14 mouse cellular contexts compared by ENCODE assay signal in the genomic region with DNA sequence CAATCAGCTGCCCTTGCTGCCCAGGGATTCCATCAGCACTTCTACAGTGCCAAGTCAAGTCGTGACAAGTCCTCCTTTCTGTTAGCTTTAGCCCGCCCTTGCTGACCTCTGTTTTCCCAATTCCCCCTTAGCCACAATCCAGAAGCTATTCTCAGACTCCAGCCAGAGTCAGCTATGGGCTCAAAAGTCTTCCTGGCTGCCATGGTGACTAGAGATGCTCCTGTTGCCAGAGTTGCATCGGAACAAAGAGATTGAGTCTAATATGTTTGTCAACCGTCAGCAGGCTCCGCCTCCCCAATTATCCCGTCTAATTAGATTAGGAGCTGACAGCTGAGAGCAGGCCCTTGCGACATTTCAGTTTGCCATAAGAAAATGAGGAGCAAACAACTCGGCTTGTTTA.
A peak's percentile ranks its signal among the peaks of the same experiment; 100 is the strongest.
DNase-seq lines count a peak whose midpoint lies in the region; ATAC-seq and TF ChIP-seq lines count a peak whose summit lies in the region.
"Had no signal": no experiment of that assay in that cellular context is flagged by ENCODE, and none has a peak within 500 bp of the region (broad histone marks: within the 10 kb centered on the region; RNA-seq: fewer than 3 reads in every experiment).

No protein-coding gene starts in this region.

- intact Hi-C loops in heart, adult 2 months (cut with DNase I), result loop anchor here (10.0 kb wide), 1 partner anchor 95 kb away; no protein-coding TSS in a partner anchor

- 57% methylated on average over 8 of the region's 8 CpGs for WGBS in heart, embryonic 11.5 days (ENCODE audit: insufficient replicate concordance)
- WGBS in forebrain, embryonic 16.5 days, result 7% methylated on average over 8 of the region's 8 CpGs
- 18% methylated on average over 8 of the region's 8 CpGs for WGBS in midbrain, embryonic 13.5 days
- 83% methylated on average over 8 of the region's 8 CpGs for whole genome bisulfite sequencing in thymus, adult 2 months
- WGBS in heart, adult 2 months, result 57% methylated on average over 8 of the region's 8 CpGs

- no peaks in the 10 kb centered on the region for H3K4me1 ChIP-seq in heart, embryonic 11.5 days (ENCODE audit: control insufficient read depth, insufficient read depth, low read length)
- peaks cover 10% of the 10 kb centered on the region for H3K4me1 ChIP-seq in forebrain, embryonic 16.5 days (replicated peaks; ENCODE audit: control insufficient read depth, insufficient read depth, low read length)
- peaks cover 8% of the 10 kb centered on the region for H3K4me1 ChIP-seq in midbrain, embryonic 13.5 days (replicated peaks)
- no peaks in the 10 kb centered on the region for H3K4me1 ChIP-seq in thymus, adult 2 months (replicated peaks; ENCODE audit: control insufficient read depth, insufficient read depth, low read length)
- no peaks in the 10 kb centered on the region; the same call in 1 of the 2 replicates for H3K4me1 ChIP-seq in heart, adult 2 months (ENCODE audit: control insufficient read depth, insufficient read depth, low read length)
- H3K4me1 ChIP-seq: liver, embryonic 12.5 days had no signal

- no peak overlapping the region for H3K4me3 ChIP-seq in heart, embryonic 11.5 days (ENCODE audit: low read depth, low read length)
- no peak overlapping the region for H3K4me3 ChIP-seq in forebrain, embryonic 16.5 days (replicated peaks; ENCODE audit: low read length)
- H3K4me3 ChIP-seq in midbrain, embryonic 13.5 days (replicated peaks), result no peak overlapping the region
- no peak overlapping the region for H3K4me3 ChIP-seq in thymus, adult 2 months (ENCODE audit: control insufficient read depth, insufficient read depth, low read length)
- H3K4me3 ChIP-seq in heart, adult 2 months, result no peak overlapping the region
- H3K4me3 ChIP-seq: liver, embryonic 12.5 days; midbrain, embryonic 12.5 days had no signal

- H3K36me3 ChIP-seq in heart, embryonic 11.5 days (ENCODE audit: control insufficient read depth, insufficient read depth, low read length), result no peaks in the 10 kb centered on the region
- no peaks in the 10 kb centered on the region for H3K36me3 ChIP-seq in forebrain, embryonic 16.5 days (ENCODE audit: control insufficient read depth, insufficient read depth)
- H3K36me3 ChIP-seq in midbrain, embryonic 13.5 days, result no peaks in the 10 kb centered on the region
- H3K36me3 ChIP-seq in thymus, adult 2 months (ENCODE audit: control insufficient read depth, insufficient read depth, low read length), result no peaks in the 10 kb centered on the region
- H3K36me3 ChIP-seq in heart, adult 2 months (ENCODE audit: control insufficient read depth, insufficient read depth, low read length), result no peaks in the 10 kb centered on the region
- H3K36me3 ChIP-seq: G1E; liver, embryonic 12.5 days; midbrain, embryonic 12.5 days had no signal

- no peak overlapping the region for H3K27ac ChIP-seq in heart, embryonic 11.5 days (ENCODE audit: low read depth, low read length)
- H3K27ac ChIP-seq in forebrain, embryonic 16.5 days (ENCODE audit: low read length), result peak overlapping the region; percentile 1; the same call in 1 of the 2 replicates
- no peak overlapping the region for H3K27ac ChIP-seq in midbrain, embryonic 13.5 days
- H3K27ac ChIP-seq in thymus, adult 2 months (ENCODE audit: control insufficient read depth, insufficient read depth, low read length), result no peak overlapping the region
- H3K27ac ChIP-seq in heart, adult 2 months, result no peak overlapping the region
- H3K27ac ChIP-seq: liver, embryonic 12.5 days; midbrain, embryonic 12.5 days had no signal

- TF ChIP-seq CTCF in thymus, adult 2 months (IDR thresholded peaks at IDR 0.05; ENCODE audit: borderline replicate concordance, control insufficient read depth, extremely low read depth, insufficient read depth, low read length, poor library complexity), result no peak
- TF ChIP-seq CTCF in heart, adult 2 months (IDR thresholded peaks at IDR 0.05), result no peak

- H3K79me2 ChIP-seq in heart, adult 2 months (replicated peaks; ENCODE audit: control insufficient read depth, insufficient read depth, low read length), result no peaks in the 10 kb centered on the region

- TF ChIP-seq POLR2A in thymus, adult 2 months (IDR thresholded peaks at IDR 0.05; ENCODE audit: control insufficient read depth, extremely low read depth, insufficient read depth, low read length, poor library complexity), result no peak
- no peak for TF ChIP-seq POLR2A in heart, adult 2 months (IDR thresholded peaks at IDR 0.05; ENCODE audit: insufficient read depth, low read depth, low read length)

- no peaks in the 10 kb centered on the region for H3K9me3 ChIP-seq in heart, embryonic 11.5 days (replicated peaks; ENCODE audit: control insufficient read depth, low read length)
- no peaks in the 10 kb centered on the region for H3K9me3 ChIP-seq in forebrain, embryonic 16.5 days (ENCODE audit: control insufficient read depth, low read length)
- no peaks in the 10 kb centered on the region for H3K9me3 ChIP-seq in midbrain, embryonic 13.5 days
- H3K9me3 ChIP-seq: midbrain, embryonic 12.5 days had no signal

- TF ChIP-seq EP300 in heart, adult 2 months (IDR thresholded peaks at IDR 0.05; ENCODE audit: insufficient read depth, low read depth, low read length), result no peak

- H3K9ac ChIP-seq in heart, embryonic 11.5 days (ENCODE audit: low read depth, low read length), result no peak overlapping the region
- no peak overlapping the region for H3K9ac ChIP-seq in forebrain, embryonic 16.5 days (replicated peaks; ENCODE audit: low read depth, low read length)
- no peak overlapping the region for H3K9ac ChIP-seq in midbrain, embryonic 13.5 days (replicated peaks)
- no peak overlapping the region for H3K9ac ChIP-seq in heart, adult 2 months (ENCODE audit: low read depth, low read length)
- H3K9ac ChIP-seq: liver, embryonic 12.5 days; midbrain, embryonic 12.5 days had no signal

- ATAC-seq in heart, embryonic 11.5 days (replicated peaks; ENCODE audit: insufficient number of reproducible peaks, low FRiP score, low TSS enrichment), result no peak
- ATAC-seq in forebrain, embryonic 16.5 days, result peak; percentile 91
- ATAC-seq in midbrain, embryonic 13.5 days, result peak; percentile 68; the same call in 1 of the 2 replicates
- ATAC-seq: liver, embryonic 12.5 days had no signal

- H3K4me2 ChIP-seq in heart, embryonic 11.5 days, result no peak overlapping the region
- H3K4me2 ChIP-seq in forebrain, embryonic 16.5 days (ENCODE audit: low read length), result peak overlapping the region; percentile 22; the same call in 1 of the 2 replicates
- no peak overlapping the region for H3K4me2 ChIP-seq in midbrain, embryonic 13.5 days (replicated peaks)
- H3K4me2 ChIP-seq: liver, embryonic 12.5 days; midbrain, embryonic 12.5 days had no signal

- H3K27me3 ChIP-seq in heart, embryonic 11.5 days (ENCODE audit: control insufficient read depth, insufficient read depth, low read length), result no peaks in the 10 kb centered on the region
- 0 out of 2 replicates have a peak, but pooled peaks cover 5% of the 10 kb centered on the region for H3K27me3 ChIP-seq in forebrain, embryonic 16.5 days (replicated peaks; ENCODE audit: control insufficient read depth, insufficient read depth, low read length)
- H3K27me3 ChIP-seq in midbrain, embryonic 13.5 days, result peaks cover 13% of the 10 kb centered on the region
- H3K27me3 ChIP-seq in thymus, adult 2 months (ENCODE audit: control insufficient read depth, insufficient read depth, low read length), result no peaks in the 10 kb centered on the region
- H3K27me3 ChIP-seq in heart, adult 2 months (ENCODE audit: control insufficient read depth, insufficient read depth, low read length), result no peaks in the 10 kb centered on the region
- H3K27me3 ChIP-seq: liver, embryonic 12.5 days had no signal

- DNase-seq in heart, adult 18-20 months, result peak; percentile 12 to 16
- DNase-seq in embryo, embryonic 10 days (ENCODE audit: low spot score), result peak; percentile 68
- no peak for DNase-seq in MN1 (ENCODE audit: low spot score)
- DNase-seq in thymus, adult 2 months, result no peak
- no peak for DNase-seq in heart, adult 2 months
- DNase-seq: cerebellum, adult 18-20 months; layer of hippocampus, adult 9-11 months; thymus, postnatal 25 days had no signal

Comparison
In these comparisons a context has a peak if more than half of its experiments do, and no peak if none do; other contexts are left out.
1. DNase-seq: peak in heart, adult 18-20 months (2 of 2) and embryo, embryonic 10 days (single experiment); none in MN1 (single experiment), thymus, adult 2 months (single experiment) and heart, adult 2 months (0 of 2).